Mouse (Mus musculus): ENCODE measurements around the gene Spata17. TPM values are rescaled to one million over a fixed set of nuclear protein-coding genes. Genes with fewer than 3 reads are reported as not detected.

Gene Spata17
- total RNA-seq, 4 experiments from 2014 or later: not detected

DNA sequence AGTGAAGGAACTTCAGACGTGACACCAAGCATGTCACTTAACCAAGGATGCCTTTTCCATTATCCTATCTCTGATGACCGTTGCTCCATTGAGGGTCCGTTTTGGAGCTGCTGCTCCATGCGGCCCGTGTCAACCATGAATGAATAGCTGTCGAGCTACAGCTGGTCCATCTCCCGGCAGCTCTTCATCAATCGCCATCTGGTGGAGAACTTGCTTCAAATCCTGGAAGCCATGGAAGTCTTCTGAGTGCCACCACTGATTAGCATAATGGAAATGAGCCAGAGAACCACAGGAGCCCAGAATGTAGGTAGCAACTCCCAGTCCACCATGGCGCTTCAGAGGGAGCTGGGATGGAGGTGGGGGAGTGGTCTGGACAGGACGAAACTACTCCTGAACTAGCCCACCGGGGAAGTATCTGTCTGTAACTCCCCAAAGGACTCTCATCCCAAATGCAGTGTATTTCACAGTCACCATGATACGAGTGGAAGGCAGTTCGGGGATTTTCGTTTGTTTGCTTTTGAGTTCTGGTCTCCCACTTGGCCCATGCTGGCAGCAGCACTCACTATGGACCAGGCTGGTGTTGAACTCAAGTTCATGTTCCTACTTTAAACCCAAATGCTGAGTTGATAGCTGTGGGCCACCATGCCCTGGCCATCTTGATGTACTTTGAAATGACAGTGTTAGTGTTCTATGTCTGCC lies 208.9 kb downstream of the Spata17 start:
- DNase-seq (ENCODE audit: low spot score in 2 of 2): no peak

DNA sequence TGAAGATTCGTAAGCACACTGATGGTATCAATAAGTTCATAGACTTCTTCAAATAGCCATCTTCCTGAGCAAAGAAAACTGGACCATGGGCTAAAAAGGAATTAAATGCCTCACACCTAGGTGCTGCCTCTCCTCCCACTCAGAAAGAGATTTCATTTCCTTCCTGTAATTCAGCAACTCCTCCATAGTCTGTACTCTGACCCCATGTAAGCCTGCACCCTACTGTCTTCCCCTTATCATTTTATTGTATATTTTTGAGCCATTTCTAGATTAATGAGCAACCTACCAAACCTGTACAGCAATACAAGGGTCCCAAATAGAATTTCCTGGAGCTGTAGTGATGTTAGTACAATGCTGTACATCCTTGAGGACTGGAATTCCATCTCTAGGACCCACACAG lies 211.0 kb downstream of the Spata17 start:
- no peak for DNase-seq (ENCODE audit: low spot score in 2 of 2)

GRCm38 (mm10) chr1:187003441-187003861 lies 211.8 kb downstream of the Spata17 start:
- no peak for DNase-seq (ENCODE audit: low spot score in 2 of 2)

GRCm38 (mm10) chr1:186997596-186998304 lies 217.5 kb downstream of the Spata17 start:
- no peak for DNase-seq (ENCODE audit: low spot score in 2 of 2)

Other genes with a start within 250 kb of the Spata17 start
- not detected for gene D1Pas1, start 248.0 kb downstream of the Spata17 start, total RNA-seq (2022)
- gene Gpatch2, start within 50 bp of the Spata17 start, total RNA-seq (2022): 10 to 100 TPM in 1 of 4 experiments, 1 to 10 TPM in 3; 7.2 to 10.4 (median 8.2) TPM

All from gastrocnemius, adult 8-10 months (tissue).